31 mouse cellular contexts compared by ENCODE assay signal in the genomic region with DNA sequence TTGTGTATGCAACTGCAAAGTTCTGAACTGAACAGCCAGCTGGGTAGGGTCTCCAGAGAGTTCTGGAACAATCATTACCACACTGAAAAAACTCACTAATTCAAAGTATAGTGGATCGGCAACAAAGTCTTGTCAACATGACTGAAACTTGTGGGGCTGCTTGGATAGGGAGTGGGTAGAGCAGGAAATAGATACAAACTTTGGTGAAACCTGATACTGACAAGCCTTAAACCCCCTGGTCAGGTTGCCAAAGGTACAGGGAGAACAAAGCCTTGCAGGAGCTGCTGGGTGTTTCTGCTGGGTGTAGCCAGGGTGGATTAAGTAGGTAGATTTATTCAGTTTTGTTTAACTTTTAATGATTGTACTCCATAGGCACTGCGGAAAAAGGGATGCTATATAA.
"Had no signal": no experiment of that assay in that cellular context is flagged by ENCODE, and none has a peak within 500 bp of the region (broad histone marks: within the 10 kb centered on the region; RNA-seq: fewer than 3 reads in every experiment).

No protein-coding gene starts in this region.

- DNase-seq: left cerebral cortex, postnatal 4 days; liver; liver, embryonic 13.5 days; liver, postnatal 0 days; lung, adult 18-20 months; lung, adult 2 months; lung, embryonic 14.5 days; lung, postnatal 10 days; lung, postnatal 14 days; lung, postnatal 36 days; lung, postnatal 4 days; midbrain, embryonic 14.5 days had no signal

- H3K27ac ChIP-seq: limb, embryonic 10.5 days; limb, embryonic 12.5 days; limb, embryonic 13.5 days; limb, embryonic 15.5 days; liver, embryonic 12.5 days; liver, embryonic 13.5 days; liver, embryonic 14.5 days; liver, embryonic 15.5 days; lung, embryonic 15.5 days; macrophage; midbrain, embryonic 10.5 days; midbrain, embryonic 12.5 days; midbrain, embryonic 13.5 days; midbrain, embryonic 15.5 days; neural tube, embryonic 12.5 days; neural tube, embryonic 13.5 days had no signal

- H3K36me3 ChIP-seq: limb, embryonic 10.5 days; limb, embryonic 12.5 days; limb, embryonic 13.5 days; limb, embryonic 15.5 days; liver, embryonic 12.5 days; liver, embryonic 13.5 days; liver, embryonic 15.5 days; lung, embryonic 15.5 days; midbrain, embryonic 10.5 days; midbrain, embryonic 12.5 days; midbrain, embryonic 13.5 days; midbrain, embryonic 15.5 days; neural tube, embryonic 12.5 days; neural tube, embryonic 13.5 days had no signal

- H3K4me1 ChIP-seq: limb, embryonic 15.5 days; liver, embryonic 12.5 days; liver, embryonic 13.5 days; liver, embryonic 15.5 days; lung, embryonic 15.5 days; megakaryocyte, embryonic 14.5 days; midbrain, embryonic 10.5 days; midbrain, embryonic 12.5 days; midbrain, embryonic 13.5 days; midbrain, embryonic 15.5 days; neural tube, embryonic 12.5 days; neural tube, embryonic 13.5 days had no signal

- H3K4me2 ChIP-seq: limb, embryonic 12.5 days; limb, embryonic 13.5 days; limb, embryonic 15.5 days; liver, embryonic 11.5 days; liver, embryonic 12.5 days; liver, embryonic 13.5 days; liver, embryonic 15.5 days; lung, embryonic 14.5 days; lung, embryonic 15.5 days; midbrain, embryonic 12.5 days; midbrain, embryonic 13.5 days; midbrain, embryonic 15.5 days; neural tube, embryonic 12.5 days; neural tube, embryonic 13.5 days had no signal

- H3K9me3 ChIP-seq: limb, embryonic 10.5 days; limb, embryonic 12.5 days; limb, embryonic 13.5 days; limb, embryonic 15.5 days; liver, embryonic 12.5 days; liver, embryonic 13.5 days; liver, embryonic 15.5 days; lung, embryonic 15.5 days; midbrain, embryonic 10.5 days; midbrain, embryonic 12.5 days; midbrain, embryonic 13.5 days; midbrain, embryonic 15.5 days; neural tube, embryonic 12.5 days; neural tube, embryonic 13.5 days had no signal

- H3K4me3 ChIP-seq: limb, embryonic 10.5 days; limb, embryonic 12.5 days; limb, embryonic 13.5 days; limb, embryonic 15.5 days; liver, embryonic 12.5 days; liver, embryonic 13.5 days; liver, embryonic 15.5 days; lung, embryonic 15.5 days; megakaryocyte, embryonic 14.5 days; midbrain, embryonic 10.5 days; midbrain, embryonic 12.5 days; midbrain, embryonic 13.5 days; midbrain, embryonic 15.5 days; myocyte; neural tube, embryonic 12.5 days; neural tube, embryonic 13.5 days had no signal

- ATAC-seq: liver, embryonic 12.5 days; liver, postnatal 0 days; lung, postnatal 0 days; midbrain, embryonic 13.5 days; midbrain, embryonic 15.5 days had no signal

- H3K27me3 ChIP-seq: limb, embryonic 12.5 days; limb, embryonic 13.5 days; limb, embryonic 15.5 days; liver, embryonic 12.5 days; liver, embryonic 13.5 days; liver, embryonic 15.5 days; lung, embryonic 15.5 days; megakaryocyte, embryonic 14.5 days; midbrain, embryonic 12.5 days; midbrain, embryonic 13.5 days; midbrain, embryonic 15.5 days; neural tube, embryonic 12.5 days; neural tube, embryonic 13.5 days had no signal

- H3K9ac ChIP-seq: limb, embryonic 12.5 days; limb, embryonic 13.5 days; limb, embryonic 15.5 days; liver, embryonic 12.5 days; liver, embryonic 13.5 days; liver, embryonic 14.5 days; liver, embryonic 15.5 days; liver, postnatal 0 days; lung, embryonic 14.5 days; lung, embryonic 15.5 days; midbrain, embryonic 12.5 days; midbrain, embryonic 13.5 days; midbrain, embryonic 15.5 days; neural tube, embryonic 12.5 days; neural tube, embryonic 13.5 days had no signal
